Mouse (Mus musculus): ENCODE data around the gene Pde4b. TPM values are rescaled to one million over a fixed set of nuclear protein-coding genes. Genes with fewer than 3 reads are reported as not detected.
A peak's percentile ranks its signal among the peaks of the same experiment; 100 is the strongest.

Gene Pde4b
- polyA plus RNA-seq, 1 experiment from 2014 or later, result 6.8 TPM

DNA sequence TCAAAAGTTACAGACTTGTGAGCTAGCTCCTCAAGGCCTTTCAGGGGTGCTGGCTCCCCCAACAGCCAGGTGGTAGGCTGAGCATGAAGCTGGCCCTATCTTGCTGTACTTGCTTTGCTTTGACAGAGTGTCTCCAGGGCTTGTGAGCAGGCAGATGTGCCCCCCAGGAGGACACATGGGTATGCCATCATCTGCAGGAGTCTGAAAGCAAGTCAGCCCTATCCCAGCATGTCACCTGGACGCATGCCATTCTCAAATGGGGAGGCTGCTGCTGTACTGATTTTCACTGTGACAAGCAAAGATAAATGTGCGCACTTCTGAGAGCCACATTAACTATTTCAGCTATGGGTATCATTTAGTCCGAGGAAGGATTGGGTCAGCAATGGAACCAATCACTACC lies 507.2 kb downstream of the Pde4b start:
- no peaks in the 10 kb centered on the region for H3K36me3 ChIP-seq (ENCODE audit: control insufficient read depth, insufficient read depth, low read length)
- H3K9me3 ChIP-seq (ENCODE audit: control insufficient read depth, low read length), result no peaks in the 10 kb centered on the region
- WGBS, result 89% methylated on average over 3 of the region's 3 CpGs
- H3K4me2 ChIP-seq (ENCODE audit: low read depth, severe bottlenecking), result no peak overlapping the region
- H3K9ac ChIP-seq (ENCODE audit: low read length), result no peak overlapping the region
- DNase-seq (ENCODE audit: low spot score) (no peak), ATAC-seq (ENCODE audit: insufficient number of reproducible peaks, low FRiP score, low TSS enrichment, low read depth) (no peak)
- no peaks in the 10 kb centered on the region for H3K27me3 ChIP-seq (ENCODE audit: control insufficient read depth, insufficient read depth, low read length)
- no peaks in the 10 kb centered on the region for H3K4me1 ChIP-seq (ENCODE audit: control insufficient read depth, insufficient read depth, low read length)
- H3K4me3 ChIP-seq (ENCODE audit: low read depth, low read length), result no peak overlapping the region
- H3K27ac ChIP-seq (replicated peaks; ENCODE audit: low read depth, low read length), result no peak overlapping the region

- H3K27ac ChIP-seq (replicated peaks; ENCODE audit: low read depth, low read length), result no peak overlapping the region
- H3K9me3 ChIP-seq (ENCODE audit: control insufficient read depth, low read length), result no peaks in the 10 kb centered on the region
- ATAC-seq (ENCODE audit: insufficient number of reproducible peaks, low FRiP score, low TSS enrichment, low read depth) (no peak), DNase-seq (ENCODE audit: low spot score) (peak; percentile 8)
- H3K36me3 ChIP-seq (ENCODE audit: control insufficient read depth, insufficient read depth, low read length), result no peaks in the 10 kb centered on the region
- no peak overlapping the region for H3K9ac ChIP-seq (ENCODE audit: low read length)
- no peak overlapping the region for H3K4me2 ChIP-seq (ENCODE audit: low read depth, severe bottlenecking)
- no peaks in the 10 kb centered on the region for H3K27me3 ChIP-seq (ENCODE audit: control insufficient read depth, insufficient read depth, low read length)
- H3K4me3 ChIP-seq (ENCODE audit: low read depth, low read length), result no peak overlapping the region
- 70% methylated on average over 3 of the region's 3 CpGs for WGBS
- peaks cover 2% of the 10 kb centered on the region; the same call in 1 of the 2 replicates for H3K4me1 ChIP-seq (ENCODE audit: control insufficient read depth, insufficient read depth, low read length)
Measured at GRCm38 (mm10) chr4:102603968-102604367, 516.6 kb downstream of the Pde4b start.

DNA sequence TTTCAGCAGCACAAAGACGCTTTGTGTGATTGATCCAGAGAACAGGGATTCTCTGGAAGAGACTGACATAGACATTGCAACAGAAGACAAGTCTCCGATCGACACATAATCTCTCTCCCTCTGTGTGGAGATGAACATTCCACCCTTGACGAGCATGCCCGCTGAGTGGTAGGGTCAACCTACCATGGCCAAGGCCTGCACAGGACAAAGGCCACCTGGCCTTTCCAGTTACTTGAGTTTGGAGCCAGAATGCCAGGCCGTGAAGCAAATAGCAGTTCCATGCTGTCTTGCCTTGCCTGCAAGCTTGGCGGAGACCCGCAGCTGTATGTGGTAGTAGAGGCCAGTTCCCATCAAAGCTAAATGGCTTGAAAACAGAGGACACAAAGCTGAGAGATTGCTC lies 517.9 kb downstream of the Pde4b start:
- DNase-seq (ENCODE audit: low spot score), result peak; percentile 14
- no peak overlapping the region for H3K9ac ChIP-seq (ENCODE audit: low read length)

DNA sequence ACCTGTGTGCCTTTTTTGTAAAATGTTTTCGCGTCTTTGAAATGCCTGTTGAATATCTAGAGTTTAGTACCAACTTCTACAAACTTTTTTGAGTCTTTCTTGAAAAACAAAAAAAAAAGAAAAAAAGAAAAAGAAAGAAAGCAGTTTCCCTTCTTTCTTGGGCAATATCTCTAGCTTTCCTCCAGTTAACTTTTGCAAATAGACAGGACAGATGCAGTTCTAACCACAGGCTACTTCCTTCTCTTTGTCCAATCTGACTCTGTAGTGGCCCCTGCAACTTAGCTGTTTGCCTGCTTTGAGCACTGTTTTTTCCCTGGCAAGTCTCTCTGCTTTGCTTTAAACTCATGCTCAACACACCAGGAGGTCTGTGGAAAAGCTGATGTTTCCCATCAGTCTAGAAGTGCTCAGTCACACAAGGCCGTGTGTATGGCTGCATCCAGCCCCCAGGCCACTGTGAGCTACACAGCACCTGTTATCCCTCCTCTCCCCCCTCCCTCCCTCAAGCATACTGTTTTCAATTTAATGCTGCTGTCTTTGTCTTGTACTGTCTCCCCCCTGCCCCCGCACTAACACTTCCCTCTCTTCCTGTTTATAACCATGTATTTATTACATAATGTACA lies 518.5 kb downstream of the Pde4b start:
- no peak overlapping the region for H3K9ac ChIP-seq (ENCODE audit: low read length)
- no peak for ATAC-seq (ENCODE audit: insufficient number of reproducible peaks, low FRiP score, low TSS enrichment, low read depth)
- H3K27ac ChIP-seq (replicated peaks; ENCODE audit: low read depth, low read length), result no peak overlapping the region
- WGBS, result 71% methylated on average over 4 of the region's 4 CpGs
- H3K4me3 ChIP-seq (ENCODE audit: low read depth, low read length), result no peak overlapping the region
- H3K27me3 ChIP-seq (ENCODE audit: control insufficient read depth, insufficient read depth, low read length), result no peaks in the 10 kb centered on the region
- H3K36me3 ChIP-seq (ENCODE audit: control insufficient read depth, insufficient read depth, low read length), result no peaks in the 10 kb centered on the region
- peaks cover 2% of the 10 kb centered on the region; the same call in 1 of the 2 replicates for H3K4me1 ChIP-seq (ENCODE audit: control insufficient read depth, insufficient read depth, low read length)
- no peak overlapping the region for H3K4me2 ChIP-seq (ENCODE audit: low read depth, severe bottlenecking)
- H3K9me3 ChIP-seq (ENCODE audit: control insufficient read depth, low read length), result no peaks in the 10 kb centered on the region
- DNase-seq (ENCODE audit: low spot score), result peak; percentile 9

More for the DNA sequence above, 517.9 kb downstream of the Pde4b start:
- 94% methylated on average over 8 of the region's 8 CpGs for WGBS
- ATAC-seq (ENCODE audit: insufficient number of reproducible peaks, low FRiP score, low TSS enrichment, low read depth), result no peak
- Histone ChIP-seq H3K27me3 (ENCODE audit: control insufficient read depth, insufficient read depth, low read length) (no peaks in the 10 kb centered on the region), H3K4me3 (ENCODE audit: low read depth, low read length) (no peak overlapping the region), H3K27ac (replicated peaks; ENCODE audit: low read depth, low read length) (no peak overlapping the region), H3K36me3 (ENCODE audit: control insufficient read depth, insufficient read depth, low read length) (no peaks in the 10 kb centered on the region), H3K9me3 (ENCODE audit: control insufficient read depth, low read length) (no peaks in the 10 kb centered on the region), H3K4me2 (ENCODE audit: low read depth, severe bottlenecking) (no peak overlapping the region), H3K4me1 (ENCODE audit: control insufficient read depth, insufficient read depth, low read length) (peaks cover 2% of the 10 kb centered on the region; the same call in 1 of the 2 replicates)

- no peak overlapping the region for H3K9ac ChIP-seq (ENCODE audit: low read length)
- no peaks in the 10 kb centered on the region for H3K9me3 ChIP-seq (ENCODE audit: control insufficient read depth, low read length)
- no peak for ATAC-seq (ENCODE audit: insufficient number of reproducible peaks, low FRiP score, low TSS enrichment, low read depth)
Measured at GRCm38 (mm10) chr4:102606825-102607224, 519.5 kb downstream of the Pde4b start.

GRCm38 (mm10) chr4:102607744-102608416 lies 520.5 kb downstream of the Pde4b start:
- no peak overlapping the region for H3K4me3 ChIP-seq (ENCODE audit: low read depth, low read length)
- DNase-seq (ENCODE audit: low spot score) (no peak), ATAC-seq (ENCODE audit: insufficient number of reproducible peaks, low FRiP score, low TSS enrichment, low read depth) (no peak)
- H3K27ac ChIP-seq (replicated peaks; ENCODE audit: low read depth, low read length), result no peak overlapping the region
- H3K4me2 ChIP-seq (ENCODE audit: low read depth, severe bottlenecking), result no peak overlapping the region
- no peaks in the 10 kb centered on the region for H3K27me3 ChIP-seq (ENCODE audit: control insufficient read depth, insufficient read depth, low read length)
- no peaks in the 10 kb centered on the region for H3K36me3 ChIP-seq (ENCODE audit: control insufficient read depth, insufficient read depth, low read length)
- peaks cover 2% of the 10 kb centered on the region; the same call in 1 of the 2 replicates for H3K4me1 ChIP-seq (ENCODE audit: control insufficient read depth, insufficient read depth, low read length)
- no peaks in the 10 kb centered on the region for H3K9me3 ChIP-seq (ENCODE audit: control insufficient read depth, low read length)
- WGBS, result 89% methylated on average over 7 of the region's 7 CpGs
- H3K9ac ChIP-seq (ENCODE audit: low read length), result no peak overlapping the region

More at GRCm38 (mm10) chr4:102606825-102607224, 519.5 kb downstream of the Pde4b start:
- no peaks in the 10 kb centered on the region for H3K27me3 ChIP-seq (ENCODE audit: control insufficient read depth, insufficient read depth, low read length)
- no peaks in the 10 kb centered on the region for H3K36me3 ChIP-seq (ENCODE audit: control insufficient read depth, insufficient read depth, low read length)
- WGBS, result 89% methylated on average over 8 of the region's 8 CpGs
- DNase-seq (ENCODE audit: low spot score), result no peak
- H3K4me3 ChIP-seq (ENCODE audit: low read depth, low read length), result no peak overlapping the region
- no peak overlapping the region for H3K27ac ChIP-seq (replicated peaks; ENCODE audit: low read depth, low read length)
- no peak overlapping the region for H3K4me2 ChIP-seq (ENCODE audit: low read depth, severe bottlenecking)
- peaks cover 2% of the 10 kb centered on the region; the same call in 1 of the 2 replicates for H3K4me1 ChIP-seq (ENCODE audit: control insufficient read depth, insufficient read depth, low read length)

DNA sequence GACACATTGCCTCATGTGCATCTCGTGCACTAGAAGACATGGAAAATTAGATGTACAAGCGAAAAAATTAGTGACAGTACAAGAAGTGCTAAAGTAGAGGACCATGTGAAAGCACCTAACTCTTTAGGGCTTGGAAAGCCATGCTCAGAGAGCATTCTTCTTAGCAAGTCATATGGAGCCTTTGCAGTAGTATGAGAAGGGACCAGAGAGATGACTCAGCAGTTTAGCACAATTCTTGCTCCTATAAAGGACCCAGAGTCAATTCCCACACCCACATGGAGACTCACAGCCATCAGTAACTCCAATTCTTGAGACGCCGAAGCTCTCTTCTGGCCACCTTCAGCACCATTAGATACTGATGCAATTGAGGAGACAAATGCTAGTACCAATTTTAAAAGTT lies 525.3 kb downstream of the Pde4b start:
- DNase-seq (ENCODE audit: low spot score) (no peak), ATAC-seq (ENCODE audit: insufficient number of reproducible peaks, low FRiP score, low TSS enrichment, low read depth) (no peak)
- no peak overlapping the region for H3K4me2 ChIP-seq (ENCODE audit: low read depth, severe bottlenecking)
- H3K4me3 ChIP-seq (ENCODE audit: low read depth, low read length), result no peak overlapping the region
- no peaks in the 10 kb centered on the region for H3K27me3 ChIP-seq (ENCODE audit: control insufficient read depth, insufficient read depth, low read length)
- no peak overlapping the region for H3K27ac ChIP-seq (replicated peaks; ENCODE audit: low read depth, low read length)
- no peaks in the 10 kb centered on the region for H3K36me3 ChIP-seq (ENCODE audit: control insufficient read depth, insufficient read depth, low read length)
- no peaks in the 10 kb centered on the region for H3K4me1 ChIP-seq (ENCODE audit: control insufficient read depth, insufficient read depth, low read length)
- no peaks in the 10 kb centered on the region for H3K9me3 ChIP-seq (ENCODE audit: control insufficient read depth, low read length)
- WGBS, result 91% methylated on average over 4 of the region's 4 CpGs
- no peak overlapping the region for H3K9ac ChIP-seq (ENCODE audit: low read length)

- Histone ChIP-seq H3K9ac (ENCODE audit: low read length) (no peak overlapping the region), H3K9me3 (ENCODE audit: control insufficient read depth, low read length) (no peaks in the 10 kb centered on the region), H3K4me1 (ENCODE audit: control insufficient read depth, insufficient read depth, low read length) (no peaks in the 10 kb centered on the region), H3K4me2 (ENCODE audit: low read depth, severe bottlenecking) (no peak overlapping the region), H3K4me3 (ENCODE audit: low read depth, low read length) (no peak overlapping the region), H3K36me3 (ENCODE audit: control insufficient read depth, insufficient read depth, low read length) (no peaks in the 10 kb centered on the region), H3K27me3 (ENCODE audit: control insufficient read depth, insufficient read depth, low read length) (no peaks in the 10 kb centered on the region), H3K27ac (replicated peaks; ENCODE audit: low read depth, low read length) (no peak overlapping the region)
- WGBS, result 65% methylated on average over 4 of the region's 4 CpGs
- DNase-seq (ENCODE audit: low spot score) (no peak), ATAC-seq (ENCODE audit: insufficient number of reproducible peaks, low FRiP score, low TSS enrichment, low read depth) (no peak)
Measured at GRCm38 (mm10) chr4:102617774-102618173, 530.4 kb downstream of the Pde4b start.
